Mouse (Mus musculus): Measurements from ENCODE around the gene D430019H16Rik. TPM values are rescaled to one million over a fixed set of nuclear protein-coding genes. Genes with fewer than 3 reads are reported as not detected.

D430019H16Rik gene
- polyA plus RNA-seq, 1 experiment from 2014 or later: 6.9 TPM

GRCm38 (mm10) chr12:105494796-105495195 lies 41.1 kb downstream of the D430019H16Rik start:
- no peak for ATAC-seq (ENCODE audit: low FRiP score, low read depth)
- H3K27me3 ChIP-seq (replicated peaks): no peaks in the 10 kb centered on the region
- no peaks in the 10 kb centered on the region for H3K4me1 ChIP-seq
- 81% methylated on average over 5 of the region's 5 CpGs for WGBS
- no peak overlapping the region for H3K9ac ChIP-seq
- peaks cover 8% of the 10 kb centered on the region for H3K36me3 ChIP-seq
- H3K4me3 ChIP-seq: no peak overlapping the region
- H3K4me2 ChIP-seq (replicated peaks): no peak overlapping the region
- H3K27ac ChIP-seq: no peak overlapping the region
- no peaks in the 10 kb centered on the region for H3K9me3 ChIP-seq

DNA sequence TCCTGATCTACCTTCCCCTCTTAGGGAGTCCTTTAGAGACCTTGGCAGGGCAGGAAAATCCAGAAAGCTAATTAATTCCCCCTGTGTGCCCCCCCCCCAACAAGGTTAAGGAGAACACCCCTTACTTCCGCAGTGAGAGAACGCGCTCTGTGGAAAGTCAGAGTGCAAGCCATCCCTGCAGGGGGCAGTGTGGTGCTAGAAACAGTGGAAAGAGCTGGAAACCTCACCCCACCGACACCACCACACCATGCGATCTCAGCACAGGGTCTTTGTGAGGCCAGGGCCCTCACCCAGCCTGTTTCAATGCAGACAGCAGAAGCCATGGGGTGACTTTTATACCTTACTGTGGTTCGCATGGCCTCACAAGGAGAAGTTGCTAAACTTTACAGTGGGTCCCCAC lies 44.2 kb downstream of the D430019H16Rik start:
- peak; percentile 63 for ATAC-seq (ENCODE audit: low FRiP score, low read depth)
- 16% methylated on average over 6 of the region's 6 CpGs for WGBS
- H3K27ac ChIP-seq: no peak overlapping the region
- no peak overlapping the region for H3K4me3 ChIP-seq
- H3K4me1 ChIP-seq: no peaks in the 10 kb centered on the region
- H3K4me2 ChIP-seq (replicated peaks): no peak overlapping the region
- no peaks in the 10 kb centered on the region for H3K27me3 ChIP-seq (replicated peaks)
- H3K9ac ChIP-seq: no peak overlapping the region
- H3K36me3 ChIP-seq: no peaks in the 10 kb centered on the region
- H3K9me3 ChIP-seq: no peaks in the 10 kb centered on the region

- no peak overlapping the region for H3K4me3 ChIP-seq
- no peaks in the 10 kb centered on the region for H3K36me3 ChIP-seq
- no peak overlapping the region for H3K27ac ChIP-seq
- no peaks in the 10 kb centered on the region for H3K9me3 ChIP-seq
- H3K27me3 ChIP-seq (replicated peaks): no peaks in the 10 kb centered on the region
- ATAC-seq (ENCODE audit: low FRiP score, low read depth): no peak
- H3K9ac ChIP-seq: no peak overlapping the region
- no peaks in the 10 kb centered on the region for H3K4me1 ChIP-seq
- H3K4me2 ChIP-seq (replicated peaks): no peak overlapping the region
- 86% methylated on average over 7 of the region's 7 CpGs for WGBS
Observed at GRCm38 (mm10) chr12:105498423-105498822, 44.8 kb downstream of the D430019H16Rik start.

- no peak overlapping the region for H3K4me3 ChIP-seq
- no peak overlapping the region for H3K4me2 ChIP-seq (replicated peaks)
- no peaks in the 10 kb centered on the region for H3K27me3 ChIP-seq (replicated peaks)
- no peaks in the 10 kb centered on the region for H3K4me1 ChIP-seq
- WGBS: 79% methylated on average over 4 of the region's 4 CpGs
- no peak overlapping the region for H3K9ac ChIP-seq
- no peak overlapping the region for H3K27ac ChIP-seq
- no peak for ATAC-seq (ENCODE audit: low FRiP score, low read depth)
- H3K9me3 ChIP-seq: no peaks in the 10 kb centered on the region
- H3K36me3 ChIP-seq: no peaks in the 10 kb centered on the region
Observed at GRCm38 (mm10) chr12:105498842-105499241, 45.2 kb downstream of the D430019H16Rik start.

GRCm38 (mm10) chr12:105500940-105501339 lies 47.3 kb downstream of the D430019H16Rik start:
- Histone ChIP-seq H3K4me3 (no peak overlapping the region), H3K4me2 (replicated peaks) (no peak overlapping the region), H3K9ac (no peak overlapping the region), H3K27me3 (replicated peaks) (no peaks in the 10 kb centered on the region), H3K27ac (no peak overlapping the region), H3K36me3 (no peaks in the 10 kb centered on the region), H3K4me1 (no peaks in the 10 kb centered on the region), H3K9me3 (no peaks in the 10 kb centered on the region)
- 73% methylated on average over 5 of the region's 5 CpGs for WGBS
- ATAC-seq (ENCODE audit: low FRiP score, low read depth): no peak

DNA sequence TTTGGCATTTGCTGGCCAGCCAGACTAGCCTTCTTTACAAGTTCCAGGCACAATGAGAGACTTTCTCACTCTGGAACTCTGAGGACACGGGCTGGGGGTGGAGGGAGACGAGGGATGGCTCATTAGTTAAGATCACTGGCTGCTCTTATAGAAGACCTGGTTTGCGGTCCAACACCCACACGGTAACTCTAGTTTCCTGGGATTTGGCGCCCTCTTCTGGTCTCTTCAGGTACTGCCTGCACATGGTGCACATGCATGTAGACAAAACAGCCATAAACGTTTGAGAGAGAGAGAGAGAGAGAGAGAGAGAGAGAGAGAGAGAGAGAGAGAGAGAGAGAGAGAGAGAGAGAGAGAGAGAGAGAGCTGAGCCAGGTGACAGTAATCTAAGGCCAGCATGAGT lies 51.1 kb downstream of the D430019H16Rik start:
- Histone ChIP-seq H3K4me1 (no peaks in the 10 kb centered on the region), H3K4me2 (replicated peaks) (no peak overlapping the region), H3K4me3 (no peak overlapping the region), H3K27me3 (replicated peaks) (no peaks in the 10 kb centered on the region), H3K9me3 (no peaks in the 10 kb centered on the region), H3K36me3 (no peaks in the 10 kb centered on the region), H3K27ac (no peak overlapping the region), H3K9ac (no peak overlapping the region)
- 70% methylated on average over 6 of the region's 6 CpGs for WGBS
- no peak for ATAC-seq (ENCODE audit: low FRiP score, low read depth)

DNA sequence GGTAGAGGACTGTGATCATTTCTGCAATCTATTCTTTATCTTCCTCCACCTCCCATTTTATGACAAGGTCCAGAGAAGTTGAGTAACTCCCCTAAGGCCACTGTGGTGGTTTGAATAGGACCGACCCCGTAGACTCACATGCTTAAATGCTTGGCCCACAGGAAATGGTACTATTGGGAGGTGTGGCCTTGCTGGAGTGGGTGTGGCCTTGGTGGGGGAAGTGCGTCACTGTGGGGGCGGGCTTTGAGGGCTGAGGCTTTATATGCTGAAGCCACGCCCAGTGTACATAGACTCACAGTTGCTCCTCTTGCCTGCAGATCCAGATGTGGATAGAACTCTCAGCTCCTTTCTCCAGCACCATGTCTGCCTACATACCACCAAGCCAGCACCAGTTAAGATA lies 57.5 kb downstream of the D430019H16Rik start:
- WGBS: 94% methylated on average over 5 of the region's 5 CpGs
- Histone ChIP-seq H3K4me3 (no peak overlapping the region), H3K36me3 (no peaks in the 10 kb centered on the region), H3K4me1 (no peaks in the 10 kb centered on the region), H3K4me2 (replicated peaks) (no peak overlapping the region), H3K9ac (no peak overlapping the region), H3K9me3 (no peaks in the 10 kb centered on the region), H3K27ac (no peak overlapping the region), H3K27me3 (replicated peaks) (no peaks in the 10 kb centered on the region)
- ATAC-seq (ENCODE audit: low FRiP score, low read depth): no peak

- H3K9ac ChIP-seq: no peak overlapping the region
- H3K4me3 ChIP-seq: no peak overlapping the region
- H3K36me3 ChIP-seq: no peaks in the 10 kb centered on the region
- no peak overlapping the region for H3K27ac ChIP-seq
- H3K4me1 ChIP-seq: no peaks in the 10 kb centered on the region
- 73% methylated on average over 16 of the region's 16 CpGs for WGBS
- no peaks in the 10 kb centered on the region for H3K9me3 ChIP-seq
- no peaks in the 10 kb centered on the region for H3K27me3 ChIP-seq (replicated peaks)
- no peak for ATAC-seq (ENCODE audit: low FRiP score, low read depth)
- no peak overlapping the region for H3K4me2 ChIP-seq (replicated peaks)
Observed at GRCm38 (mm10) chr12:105511671-105512502, 58.2 kb downstream of the D430019H16Rik start.

DNA sequence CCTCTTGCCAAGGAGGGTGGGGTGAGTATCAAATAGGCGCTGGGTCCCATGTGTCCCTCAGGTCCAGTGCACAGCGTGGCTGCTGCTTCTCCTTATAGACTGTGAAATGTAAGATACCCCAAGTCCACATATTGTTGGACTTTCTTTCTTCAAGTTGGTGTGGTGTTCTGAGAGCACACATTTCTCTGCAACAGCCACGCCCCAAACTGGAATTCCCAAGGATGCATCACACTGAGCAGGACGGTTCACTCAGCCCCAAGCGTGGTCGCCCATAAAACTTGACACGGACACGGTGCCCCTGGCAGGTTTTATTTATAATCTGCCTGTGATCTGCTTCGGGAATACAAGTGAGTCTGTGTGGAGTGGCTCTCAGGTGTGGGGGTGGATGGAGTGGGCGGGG lies 60.5 kb downstream of the D430019H16Rik start:
- H3K27ac ChIP-seq: no peak overlapping the region
- 72% methylated on average over 10 of the region's 10 CpGs for WGBS

GRCm38 (mm10) chr12:105517026-105517675 lies 63.5 kb downstream of the D430019H16Rik start:
- Histone ChIP-seq H3K27ac (no peak overlapping the region), H3K27me3 (replicated peaks) (no peaks in the 10 kb centered on the region), H3K36me3 (no peaks in the 10 kb centered on the region), H3K4me2 (replicated peaks) (no peak overlapping the region), H3K9ac (no peak overlapping the region), H3K9me3 (peaks cover 3% of the 10 kb centered on the region; the same call in 1 of the 2 replicates), H3K4me3 (no peak overlapping the region), H3K4me1 (0 out of 2 replicates have a peak, but pooled peaks cover 4% of the 10 kb centered on the region)
- WGBS: 77% methylated on average over 21 of the region's 21 CpGs
- no peak for ATAC-seq (ENCODE audit: low FRiP score, low read depth)

More for the DNA sequence above, 60.5 kb downstream of the D430019H16Rik start:
- Histone ChIP-seq H3K9me3 (no peaks in the 10 kb centered on the region), H3K4me3 (no peak overlapping the region), H3K27me3 (replicated peaks) (no peaks in the 10 kb centered on the region), H3K4me1 (0 out of 2 replicates have a peak, but pooled peaks cover 4% of the 10 kb centered on the region), H3K36me3 (no peaks in the 10 kb centered on the region), H3K4me2 (replicated peaks) (no peak overlapping the region), H3K9ac (no peak overlapping the region)
- no peak for ATAC-seq (ENCODE audit: low FRiP score, low read depth)

GRCm38 (mm10) chr12:105519851-105520250 lies 66.2 kb downstream of the D430019H16Rik start:
- no peaks in the 10 kb centered on the region for H3K27me3 ChIP-seq (replicated peaks)
- no peak overlapping the region for H3K9ac ChIP-seq
- no peaks in the 10 kb centered on the region for H3K36me3 ChIP-seq
- peaks cover 6% of the 10 kb centered on the region; the same call in 1 of the 2 replicates for H3K9me3 ChIP-seq
- WGBS: 80% methylated on average over 2 of the region's 2 CpGs
- H3K4me2 ChIP-seq (replicated peaks): no peak overlapping the region
- ATAC-seq (ENCODE audit: low FRiP score, low read depth): no peak
- H3K4me3 ChIP-seq: no peak overlapping the region
- H3K4me1 ChIP-seq: 0 out of 2 replicates have a peak, but pooled peaks cover 4% of the 10 kb centered on the region
- H3K27ac ChIP-seq: no peak overlapping the region

DNA sequence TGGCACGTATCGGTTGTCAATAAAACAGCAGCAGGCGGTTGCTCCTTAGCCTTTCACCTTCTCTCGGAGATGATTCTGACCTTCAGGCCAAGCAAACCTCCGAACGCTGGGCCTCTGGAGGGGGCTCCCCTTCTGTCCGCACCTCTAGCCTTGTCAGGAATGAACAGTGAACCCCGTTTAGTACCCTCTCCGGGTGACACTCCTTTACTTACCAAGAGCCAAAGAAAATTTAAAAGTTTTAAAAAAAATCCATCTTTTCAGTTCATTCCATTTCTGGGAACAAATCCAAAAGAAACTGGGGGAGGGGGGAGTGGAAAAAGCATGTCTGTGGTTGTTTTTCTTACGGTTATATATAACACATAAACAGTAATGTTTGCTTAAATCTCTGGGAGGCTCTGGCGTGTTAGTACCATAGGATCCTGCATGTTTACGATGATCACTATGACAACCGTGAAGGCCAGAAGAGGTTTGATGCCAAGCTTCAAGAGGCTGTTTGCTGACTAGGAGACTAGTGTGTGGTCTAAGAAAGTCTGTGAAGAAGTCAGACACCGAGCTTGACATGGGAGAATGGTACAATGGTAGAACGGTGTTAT lies 67.6 kb downstream of the D430019H16Rik start:
- peaks cover 6% of the 10 kb centered on the region; the same call in 1 of the 2 replicates for H3K9me3 ChIP-seq
- no peak overlapping the region for H3K4me3 ChIP-seq
- 0 out of 2 replicates have a peak, but pooled peaks cover 4% of the 10 kb centered on the region for H3K4me1 ChIP-seq
- WGBS: 72% methylated on average over 15 of the region's 15 CpGs
- ATAC-seq (ENCODE audit: low FRiP score, low read depth): no peak
- H3K27ac ChIP-seq: no peak overlapping the region
- H3K9ac ChIP-seq: no peak overlapping the region
- H3K27me3 ChIP-seq (replicated peaks): no peaks in the 10 kb centered on the region
- no peak overlapping the region for H3K4me2 ChIP-seq (replicated peaks)
- H3K36me3 ChIP-seq: no peaks in the 10 kb centered on the region

All from neural tube, embryonic 12.5 days (tissue).